Mouse (Mus musculus) CD4-positive, CD25-positive, alpha-beta regulatory T cell, adult 2 months (primary cell): Measurements from ENCODE around the gene Slc25a51.
"Not testable (repeated sequence)": the region's sequence is repeated elsewhere in the genome, so short reads cannot be mapped to it uniquely, and the experiment has no call there.

Experiments
- DNase-seq: peaks from one replicate; pipeline ENCODE4 v3.0.0-alpha.2; 2012; ENCODE audit warnings: low read depth, low spot score

Gene Slc25a51

GRCm38 (mm10) chr4:45399421-45400210 lies 8.9 kb downstream of the Slc25a51 start:
- no peak for DNase-seq

DNA sequence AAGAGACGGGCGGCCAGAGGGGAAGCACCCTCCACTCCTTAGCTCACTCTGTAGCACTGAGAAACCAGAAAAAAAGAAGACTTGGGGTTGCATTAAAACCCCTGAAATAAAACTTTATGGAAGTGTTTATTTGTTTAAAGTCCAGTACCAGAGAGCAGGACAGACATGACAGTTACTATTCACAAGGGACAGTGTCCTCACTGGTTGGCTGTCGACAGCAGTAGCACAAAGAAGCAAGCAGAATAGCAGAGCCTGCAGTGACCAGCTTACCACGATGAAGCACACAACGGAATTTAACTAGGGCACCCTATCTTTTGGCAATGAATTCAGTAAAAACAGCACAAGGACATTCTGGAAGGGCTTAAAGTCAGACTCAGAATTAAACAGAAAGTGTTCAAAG lies 10.3 kb downstream of the Slc25a51 start:
- DNase-seq, result not testable (repeated sequence)

- not testable (repeated sequence) for DNase-seq
Measured at GRCm38 (mm10) chr4:45396211-45396610, 12.4 kb downstream of the Slc25a51 start.

GRCm38 (mm10) chr4:45393658-45394057 lies 14.9 kb downstream of the Slc25a51 start:
- no peak for DNase-seq

DNA sequence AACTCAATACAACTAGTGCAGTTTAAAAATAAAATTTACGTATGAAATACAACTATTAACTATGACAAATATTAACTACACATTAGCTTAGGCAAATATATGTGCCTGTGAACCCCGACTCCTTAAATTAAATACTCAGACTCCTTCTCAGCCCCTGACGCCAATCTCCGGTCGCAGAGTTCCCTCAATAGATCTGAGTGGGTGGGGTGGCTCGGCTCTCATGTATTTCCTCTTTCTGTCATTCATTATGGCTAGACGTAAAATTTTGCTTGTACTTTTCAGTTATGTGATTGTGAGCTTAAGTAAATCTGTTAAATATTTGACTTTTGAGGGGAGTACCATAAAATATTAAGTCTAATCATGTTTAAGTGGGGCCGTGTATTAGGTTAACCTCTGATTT lies 15.6 kb downstream of the Slc25a51 start:
- no peak for DNase-seq

GRCm38 (mm10) chr4:45392572-45392971 lies 16.0 kb downstream of the Slc25a51 start:
- no peak for DNase-seq

DNA sequence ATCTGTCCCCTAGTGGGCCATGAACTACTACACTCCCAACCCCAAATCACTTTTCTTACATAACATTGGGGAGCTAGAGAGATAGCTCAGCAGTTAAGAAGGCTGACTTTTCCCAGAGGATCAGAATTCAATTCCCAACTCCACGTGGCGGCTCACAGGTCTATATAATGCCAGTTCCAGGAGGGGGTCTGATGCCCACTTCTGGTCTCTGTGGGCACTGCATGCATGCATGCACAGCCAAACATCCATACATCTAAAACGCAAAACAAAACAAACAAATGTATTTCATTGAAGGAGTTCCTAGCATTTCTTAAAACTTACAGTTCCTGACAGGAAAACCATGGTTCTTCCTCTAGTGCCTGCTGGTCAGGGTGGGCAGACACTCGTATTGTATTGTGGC lies 16.5 kb downstream of the Slc25a51 start:
- no peak for DNase-seq

DNA sequence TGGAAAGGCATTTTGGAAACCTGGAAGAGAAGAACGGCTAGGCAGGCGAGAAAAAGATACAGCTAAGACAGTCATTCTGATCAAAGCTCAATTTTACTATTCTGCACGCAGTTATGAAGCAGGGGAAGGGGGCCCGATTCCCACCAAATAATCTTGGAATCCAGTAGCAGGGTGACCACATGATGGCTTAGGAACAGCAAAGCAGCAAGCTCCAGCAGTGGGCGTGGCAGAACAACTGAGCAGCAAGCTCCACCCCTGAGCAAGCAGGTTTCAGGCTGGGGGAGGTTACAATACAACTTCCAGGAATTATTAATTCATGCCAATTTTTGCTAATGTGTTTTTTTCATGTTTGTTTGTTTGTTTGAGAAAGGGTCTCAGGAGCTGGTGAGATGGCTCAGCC lies 21.3 kb downstream of the Slc25a51 start:
- not testable (repeated sequence) for DNase-seq

- DNase-seq, result not testable (repeated sequence)
Measured at GRCm38 (mm10) chr4:45382133-45382532, 26.4 kb downstream of the Slc25a51 start.

- DNase-seq, result not testable (repeated sequence)
Measured at GRCm38 (mm10) chr4:45380903-45381580, 27.5 kb downstream of the Slc25a51 start.

DNA sequence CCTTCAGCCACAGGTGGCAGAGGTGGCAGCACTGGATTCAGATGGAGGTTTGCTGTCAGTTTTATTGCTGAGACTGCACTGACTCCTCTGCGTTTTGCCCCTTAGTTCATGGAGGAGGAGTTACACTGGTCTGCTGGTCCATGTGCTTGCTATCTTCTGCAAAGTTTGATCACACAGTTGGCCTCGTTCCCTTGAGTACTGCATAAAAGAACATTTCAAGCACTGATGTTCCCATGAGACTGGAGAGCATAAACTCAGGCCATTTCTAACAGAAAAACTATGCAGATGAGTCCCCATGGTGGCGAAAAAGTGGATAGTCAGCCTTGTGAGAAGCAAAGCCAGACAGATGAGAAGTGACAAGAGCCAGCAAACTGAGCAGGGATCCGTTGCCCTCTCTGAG lies 32.0 kb downstream of the Slc25a51 start:
- no peak for DNase-seq

DNA sequence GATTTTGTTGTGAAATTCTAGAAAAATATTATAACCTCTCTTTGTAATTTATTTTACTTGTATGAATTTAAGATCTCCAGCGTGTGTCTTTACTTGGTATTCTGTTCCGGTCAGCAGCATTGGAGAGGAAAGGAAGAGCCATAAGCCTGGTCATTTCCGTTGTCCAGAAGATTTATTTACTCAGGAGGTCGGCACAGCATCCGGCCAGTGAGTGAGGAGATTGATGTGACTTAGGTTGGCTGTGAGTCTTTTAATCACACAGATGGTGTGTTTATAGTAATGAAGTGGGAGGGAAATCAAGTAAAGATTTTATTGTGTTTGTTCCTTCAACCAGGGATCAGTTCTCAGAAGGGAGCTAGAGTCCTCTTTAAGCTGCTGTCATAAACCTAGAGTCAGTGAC lies 33.7 kb downstream of the Slc25a51 start:
- DNase-seq, result no peak

GRCm38 (mm10) chr4:45371261-45371660 lies 37.3 kb downstream of the Slc25a51 start:
- no peak for DNase-seq

- no peak for DNase-seq
Measured at GRCm38 (mm10) chr4:45356653-45357052, 51.9 kb downstream of the Slc25a51 start.
